Mouse (Mus musculus): Measurements from ENCODE around the gene Cspg5. TPM values are rescaled to one million over a fixed set of nuclear protein-coding genes. Genes with fewer than 3 reads are reported as not detected.

Gene Cspg5
- total and polyA plus RNA-seq, 3 experiments = 0.40 to 0.72 (median 0.49) TPM

DNA sequence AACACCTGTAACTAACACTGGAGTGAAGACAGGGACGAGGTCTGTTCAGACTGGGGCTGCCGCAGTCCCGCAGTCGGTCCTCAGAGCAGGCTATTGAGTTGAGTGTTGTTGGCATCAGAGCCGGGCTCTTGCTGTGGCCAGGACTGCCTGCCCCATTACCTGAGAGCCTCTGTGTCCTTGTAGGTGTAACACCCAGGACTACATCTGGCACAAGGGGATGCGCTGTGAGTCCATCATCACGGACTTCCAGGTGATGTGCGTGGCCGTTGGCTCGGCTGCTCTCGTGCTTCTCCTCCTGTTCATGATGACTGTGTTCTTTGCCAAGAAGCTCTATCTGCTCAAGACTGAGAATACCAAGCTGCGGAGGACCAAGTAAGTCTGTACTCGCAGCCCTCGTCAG is 7.2 kb downstream of the Cspg5 start:
- Histone ChIP-seq H3K9ac (ENCODE audit: insufficient read depth, low read depth) (no peak overlapping the region), H3K4me2 (ENCODE audit: insufficient read depth, low read depth, poor library complexity, severe bottlenecking) (no peak overlapping the region), H3K36me3 (replicated peaks in 1 of 2; ENCODE audit: control insufficient read depth in 1 of 2, insufficient read depth in 1 of 2, low read length in 1 of 2) (peaks cover 0 to 19% of the 10 kb centered on the region in 2 experiments), H3K9me3 (replicated peaks; ENCODE audit: low read length) (no peaks in the 10 kb centered on the region), H3K79me2 (replicated peaks; ENCODE audit: control insufficient read depth, extremely low read depth, insufficient read depth, poor library complexity, severe bottlenecking) (no peaks in the 10 kb centered on the region), H3K4me3 (replicated peaks in 1 of 3; ENCODE audit: low read depth in 2 of 3, low read length in 2 of 3, poor library complexity in 1 of 3) (no peak overlapping the region), H3K4me1 (ENCODE audit: control insufficient read depth in 1 of 2, insufficient read depth in 2 of 2) (peaks cover 0 to 6% of the 10 kb centered on the region in 2 experiments; a peak in 2 of 4 replicates), H3K27me3 (replicated peaks) (no peaks in the 10 kb centered on the region), H3K27ac (ENCODE audit: insufficient read depth, low read depth) (no peak overlapping the region)
- in situ Hi-C loops (cut with MboI; ENCODE audit: low pct_ligation_motif_present, low pct_unique_long_range_greater_than_20kb, low sequenced_read_pairs) (no loop called here), dilution Hi-C loops (cut with MboI; ENCODE audit: extremely low pct_ligation_motif_present, extremely low pct_unique_long_range_greater_than_20kb, low sequenced_read_pairs) (no loop called here)
- TF ChIP-seq USF2 (conservative IDR thresholded peaks at IDR 0.05; ENCODE audit: low read depth, low read length) (no peak), ETS1 (conservative IDR thresholded peaks at IDR 0.05; ENCODE audit: low read depth, low read length) (no peak), ZC3H11A (IDR thresholded peaks at IDR 0.05; ENCODE audit: low read depth, low read length) (no peak), EP300 (IDR thresholded peaks at IDR 0.05; ENCODE audit: low read length) (no peak), KAT2A (IDR thresholded peaks at IDR 0.05; ENCODE audit: insufficient replicate concordance, low read length) (no peak), MEF2A (IDR thresholded peaks at IDR 0.05; ENCODE audit: borderline replicate concordance, low read depth, low read length) (no peak), NRF1 (IDR thresholded peaks at IDR 0.05; ENCODE audit: low read depth, low read length) (no peak), MAX (IDR thresholded peaks at IDR 0.05; ENCODE audit: low read length) (no peak), IRF4 (IDR thresholded peaks at IDR 0.05; ENCODE audit: low read depth, low read length) (no peak), CHD1 (IDR thresholded peaks at IDR 0.05; ENCODE audit: low read depth, low read length) (no peak), ELF1 (IDR thresholded peaks at IDR 0.05; ENCODE audit: low read depth, low read length) (no peak), TBP (conservative IDR thresholded peaks at IDR 0.05; ENCODE audit: low read depth, low read length) (no peak), NELFE (IDR thresholded peaks at IDR 0.05; ENCODE audit: low read depth, low read length) (no peak)
- DNase-seq (ENCODE audit: extremely low read depth) = no peak

DNA sequence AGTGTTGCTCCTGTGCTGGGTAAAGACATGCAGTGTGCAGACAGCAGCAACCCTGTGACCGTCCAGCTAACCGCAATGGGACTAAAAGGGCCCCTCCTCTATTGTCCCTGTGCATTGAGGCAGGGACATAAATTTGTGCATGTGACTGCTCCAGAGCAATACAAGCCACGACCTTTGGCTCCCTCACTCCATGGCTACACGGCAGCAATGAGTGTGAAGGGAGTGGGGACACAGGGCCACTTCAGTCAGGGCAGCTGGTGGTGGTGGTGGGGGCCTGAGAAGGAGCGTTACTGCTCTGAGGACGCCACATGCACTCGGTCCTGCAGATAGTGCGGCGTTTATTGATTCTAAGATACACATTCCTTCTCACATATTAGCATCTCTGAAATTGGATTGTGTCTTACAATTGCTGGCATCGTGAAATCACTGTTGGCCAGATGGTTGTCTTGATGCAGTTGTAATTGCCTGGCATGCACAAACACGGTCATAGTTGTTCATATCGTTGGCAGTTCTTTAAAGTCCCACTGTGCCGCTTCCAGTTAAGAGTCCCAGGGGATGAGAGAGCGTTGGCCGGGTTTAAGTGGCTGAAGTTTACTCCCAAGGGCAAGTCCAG is 11.9 kb downstream of the Cspg5 start:
- Histone ChIP-seq H3K4me2 (ENCODE audit: insufficient read depth, low read depth, poor library complexity, severe bottlenecking) (no peak overlapping the region), H3K4me3 (replicated peaks in 1 of 3; ENCODE audit: low read depth in 2 of 3, low read length in 2 of 3, poor library complexity in 1 of 3) (no peak overlapping the region), H3K9ac (ENCODE audit: insufficient read depth, low read depth) (no peak overlapping the region), H3K27me3 (replicated peaks) (no peaks in the 10 kb centered on the region), H3K9me3 (replicated peaks; ENCODE audit: low read length) (no peaks in the 10 kb centered on the region), H3K27ac (ENCODE audit: insufficient read depth, low read depth) (no peak overlapping the region), H3K79me2 (replicated peaks; ENCODE audit: control insufficient read depth, extremely low read depth, insufficient read depth, poor library complexity, severe bottlenecking) (no peaks in the 10 kb centered on the region), H3K36me3 (replicated peaks in 1 of 2; ENCODE audit: control insufficient read depth in 1 of 2, insufficient read depth in 1 of 2, low read length in 1 of 2) (peaks cover 0 to 6% of the 10 kb centered on the region in 2 experiments), H3K4me1 (ENCODE audit: control insufficient read depth in 1 of 2, insufficient read depth in 2 of 2) (no peaks in the 10 kb centered on the region; a peak in 1 of 4 replicates)
- DNase-seq (ENCODE audit: extremely low read depth) = no peak
- TF ChIP-seq SIN3A (IDR thresholded peaks at IDR 0.05; ENCODE audit: low read length) = no peak
- TF ChIP-seq TBP (conservative IDR thresholded peaks at IDR 0.05; ENCODE audit: low read depth, low read length) = no peak
- TF ChIP-seq ZMIZ1 (IDR thresholded peaks at IDR 0.05; ENCODE audit: low read depth, low read length) = no peak
- TF ChIP-seq JUN (IDR thresholded peaks at IDR 0.05; ENCODE audit: insufficient read depth, low read depth, low read length) = no peak
- no peak for TF ChIP-seq JUND (conservative IDR thresholded peaks at IDR 0.05; ENCODE audit: low read depth, low read length)
- TF ChIP-seq CTCF (conservative IDR thresholded peaks at IDR 0.05 in 1 of 2, IDR thresholded peaks at IDR 0.05 in 1 of 2; ENCODE audit: low read depth in 2 of 2, low read length in 2 of 2) = no peak
- no peak for TF ChIP-seq ZKSCAN1 (IDR thresholded peaks at IDR 0.05; ENCODE audit: borderline replicate concordance, low read depth, low read length)
- no peak for TF ChIP-seq MEF2A (IDR thresholded peaks at IDR 0.05; ENCODE audit: borderline replicate concordance, low read depth, low read length)
- TF ChIP-seq SMC3 (IDR thresholded peaks at IDR 0.05; ENCODE audit: low read depth, low read length) = no peak
- TF ChIP-seq MYC (IDR thresholded peaks at IDR 0.05; ENCODE audit: low read depth, low read length) = no peak
- dilution Hi-C loops (cut with MboI; ENCODE audit: extremely low pct_ligation_motif_present, extremely low pct_unique_long_range_greater_than_20kb, low sequenced_read_pairs) = no loop called here
- in situ Hi-C loops (cut with MboI; ENCODE audit: low pct_ligation_motif_present, low pct_unique_long_range_greater_than_20kb, low sequenced_read_pairs) = no loop called here

All from CH12.LX (cell line).